Mouse (Mus musculus): ENCODE data around the gene Dnm3. TPM values are rescaled to one million over a fixed set of nuclear protein-coding genes. Genes with fewer than 3 reads are reported as not detected.

The Dnm3 gene
- polyA plus RNA-seq, 1 experiment from 2014 or later: 1.6 TPM

- 85% methylated on average over 3 of the region's 3 CpGs for WGBS
- no peak for ATAC-seq (ENCODE audit: insufficient number of reproducible peaks, insufficient read depth, low FRiP score, low read depth)
These were observed 179.3 kb downstream of the Dnm3 start for GRCm38 (mm10) chr1:162298527-162298926.

GRCm38 (mm10) chr1:162295443-162295842 lies 182.4 kb downstream of the Dnm3 start:
- Histone ChIP-seq H3K9ac (ENCODE audit: low read length) (no peak overlapping the region), H3K4me2 (ENCODE audit: low read length) (no peak overlapping the region), H3K9me3 (ENCODE audit: control insufficient read depth, low read length) (no peaks in the 10 kb centered on the region), H3K4me1 (ENCODE audit: control insufficient read depth in 2 of 2, insufficient read depth in 2 of 2, low read length in 2 of 2) (no peaks in the 10 kb centered on the region; a peak in 1 of 4 replicates), H3K4me3 (ENCODE audit: control insufficient read depth in 1 of 2, insufficient read depth in 1 of 2, low read depth in 1 of 2, low read length in 2 of 2) (no peak overlapping the region), H3K36me3 (ENCODE audit: control insufficient read depth, insufficient read depth, low read length) (no peaks in the 10 kb centered on the region), H3K27ac (replicated peaks in 1 of 2; ENCODE audit: control insufficient read depth in 1 of 2, insufficient read depth in 1 of 2, low read depth in 2 of 2, low read length in 2 of 2) (no peak overlapping the region), H3K27me3 (ENCODE audit: control insufficient read depth, insufficient read depth, low read length) (no peaks in the 10 kb centered on the region)
- no peak for ATAC-seq (ENCODE audit: insufficient number of reproducible peaks, insufficient read depth, low FRiP score, low read depth)
- WGBS: 78% methylated on average over 5 of the region's 5 CpGs

More at GRCm38 (mm10) chr1:162298527-162298926, 179.3 kb downstream of the Dnm3 start:
- Histone ChIP-seq H3K9ac (ENCODE audit: low read length) (no peak overlapping the region), H3K27ac (replicated peaks in 1 of 2; ENCODE audit: control insufficient read depth in 1 of 2, insufficient read depth in 1 of 2, low read depth in 2 of 2, low read length in 2 of 2) (no peak overlapping the region), H3K4me3 (ENCODE audit: control insufficient read depth in 1 of 2, insufficient read depth in 1 of 2, low read depth in 1 of 2, low read length in 2 of 2) (no peak overlapping the region), H3K27me3 (ENCODE audit: control insufficient read depth, insufficient read depth, low read length) (no peaks in the 10 kb centered on the region), H3K9me3 (ENCODE audit: control insufficient read depth, low read length) (no peaks in the 10 kb centered on the region), H3K4me2 (ENCODE audit: low read length) (no peak overlapping the region), H3K36me3 (ENCODE audit: control insufficient read depth, insufficient read depth, low read length) (no peaks in the 10 kb centered on the region), H3K4me1 (ENCODE audit: control insufficient read depth in 2 of 2, insufficient read depth in 2 of 2, low read length in 2 of 2) (no peaks in the 10 kb centered on the region; a peak in 1 of 4 replicates)

GRCm38 (mm10) chr1:162294572-162294910 lies 183.3 kb downstream of the Dnm3 start:
- no peak for ATAC-seq (ENCODE audit: insufficient number of reproducible peaks, insufficient read depth, low FRiP score, low read depth)
- Histone ChIP-seq H3K36me3 (ENCODE audit: control insufficient read depth, insufficient read depth, low read length) (no peaks in the 10 kb centered on the region), H3K4me1 (ENCODE audit: control insufficient read depth in 2 of 2, insufficient read depth in 2 of 2, low read length in 2 of 2) (no peaks in the 10 kb centered on the region; a peak in 1 of 4 replicates), H3K27me3 (ENCODE audit: control insufficient read depth, insufficient read depth, low read length) (no peaks in the 10 kb centered on the region), H3K9me3 (ENCODE audit: control insufficient read depth, low read length) (no peaks in the 10 kb centered on the region), H3K4me2 (ENCODE audit: low read length) (no peak overlapping the region), H3K9ac (ENCODE audit: low read length) (no peak overlapping the region), H3K27ac (replicated peaks in 1 of 2; ENCODE audit: control insufficient read depth in 1 of 2, insufficient read depth in 1 of 2, low read depth in 2 of 2, low read length in 2 of 2) (peak overlapping the region; percentile 22 to 30; a peak in 2 of 4 replicates), H3K4me3 (ENCODE audit: control insufficient read depth in 1 of 2, insufficient read depth in 1 of 2, low read depth in 1 of 2, low read length in 2 of 2) (no peak overlapping the region)
- 82% methylated on average over 4 of the region's 4 CpGs for WGBS

GRCm38 (mm10) chr1:162293732-162294571 lies 183.9 kb downstream of the Dnm3 start:
- Histone ChIP-seq H3K9ac (ENCODE audit: low read length) (no peak overlapping the region), H3K36me3 (ENCODE audit: control insufficient read depth, insufficient read depth, low read length) (no peaks in the 10 kb centered on the region), H3K4me3 (ENCODE audit: control insufficient read depth in 1 of 2, insufficient read depth in 1 of 2, low read depth in 1 of 2, low read length in 2 of 2) (no peak overlapping the region), H3K4me2 (ENCODE audit: low read length) (no peak overlapping the region), H3K9me3 (ENCODE audit: control insufficient read depth, low read length) (no peaks in the 10 kb centered on the region), H3K27me3 (ENCODE audit: control insufficient read depth, insufficient read depth, low read length) (no peaks in the 10 kb centered on the region), H3K27ac (replicated peaks in 1 of 2; ENCODE audit: control insufficient read depth in 1 of 2, insufficient read depth in 1 of 2, low read depth in 2 of 2, low read length in 2 of 2) (peak overlapping the region; percentile 22 to 30; a peak in 2 of 4 replicates), H3K4me1 (ENCODE audit: control insufficient read depth in 2 of 2, insufficient read depth in 2 of 2, low read length in 2 of 2) (no peaks in the 10 kb centered on the region; a peak in 1 of 4 replicates)
- no peak for ATAC-seq (ENCODE audit: insufficient number of reproducible peaks, insufficient read depth, low FRiP score, low read depth)
- WGBS: 57% methylated on average over 4 of the region's 4 CpGs

GRCm38 (mm10) chr1:162286910-162287309 lies 190.9 kb downstream of the Dnm3 start:
- no peak overlapping the region for H3K4me2 ChIP-seq (ENCODE audit: low read length)
- ATAC-seq (ENCODE audit: insufficient number of reproducible peaks, insufficient read depth, low FRiP score, low read depth): no peak
- H3K9me3 ChIP-seq (ENCODE audit: control insufficient read depth, low read length): no peaks in the 10 kb centered on the region
- no peak overlapping the region for H3K4me3 ChIP-seq (ENCODE audit: control insufficient read depth in 1 of 2, insufficient read depth in 1 of 2, low read depth in 1 of 2, low read length in 2 of 2)
- H3K9ac ChIP-seq (ENCODE audit: low read length): no peak overlapping the region
- no peak overlapping the region for H3K27ac ChIP-seq (replicated peaks in 1 of 2; ENCODE audit: control insufficient read depth in 1 of 2, insufficient read depth in 1 of 2, low read depth in 2 of 2, low read length in 2 of 2)
- H3K27me3 ChIP-seq (ENCODE audit: control insufficient read depth, insufficient read depth, low read length): no peaks in the 10 kb centered on the region
- 49% methylated on average over 6 of the region's 6 CpGs for WGBS
- H3K4me1 ChIP-seq (ENCODE audit: control insufficient read depth in 2 of 2, insufficient read depth in 2 of 2, low read length in 2 of 2): peaks cover 0 to 2% of the 10 kb centered on the region in 2 experiments; a peak in 2 of 4 replicates
- no peaks in the 10 kb centered on the region for H3K36me3 ChIP-seq (ENCODE audit: control insufficient read depth, insufficient read depth, low read length)

GRCm38 (mm10) chr1:162281981-162282381 lies 195.9 kb downstream of the Dnm3 start:
- H3K4me2 ChIP-seq (ENCODE audit: low read length): no peak overlapping the region
- ATAC-seq (ENCODE audit: insufficient number of reproducible peaks, insufficient read depth, low FRiP score, low read depth): no peak
- no peak overlapping the region for H3K27ac ChIP-seq (replicated peaks in 1 of 2; ENCODE audit: control insufficient read depth in 1 of 2, insufficient read depth in 1 of 2, low read depth in 2 of 2, low read length in 2 of 2)
- H3K9me3 ChIP-seq (ENCODE audit: control insufficient read depth, low read length): no peaks in the 10 kb centered on the region
- no peaks in the 10 kb centered on the region for H3K27me3 ChIP-seq (ENCODE audit: control insufficient read depth, insufficient read depth, low read length)
- no peak overlapping the region for H3K4me3 ChIP-seq (ENCODE audit: control insufficient read depth in 1 of 2, insufficient read depth in 1 of 2, low read depth in 1 of 2, low read length in 2 of 2)
- no peak overlapping the region for H3K9ac ChIP-seq (ENCODE audit: low read length)
- peaks cover 0 to 5% of the 10 kb centered on the region in 2 experiments; a peak in 2 of 4 replicates for H3K4me1 ChIP-seq (ENCODE audit: control insufficient read depth in 2 of 2, insufficient read depth in 2 of 2, low read length in 2 of 2)
- WGBS: 46% methylated on average over 7 of the region's 7 CpGs
- no peaks in the 10 kb centered on the region for H3K36me3 ChIP-seq (ENCODE audit: control insufficient read depth, insufficient read depth, low read length)

GRCm38 (mm10) chr1:162280052-162280451 lies 197.8 kb downstream of the Dnm3 start:
- Histone ChIP-seq H3K4me1 (ENCODE audit: control insufficient read depth in 2 of 2, insufficient read depth in 2 of 2, low read length in 2 of 2) (peaks cover 0 to 5% of the 10 kb centered on the region in 2 experiments; a peak in 2 of 4 replicates), H3K36me3 (ENCODE audit: control insufficient read depth, insufficient read depth, low read length) (no peaks in the 10 kb centered on the region), H3K4me2 (ENCODE audit: low read length) (no peak overlapping the region), H3K27ac (replicated peaks in 1 of 2; ENCODE audit: control insufficient read depth in 1 of 2, insufficient read depth in 1 of 2, low read depth in 2 of 2, low read length in 2 of 2) (no peak overlapping the region), H3K27me3 (ENCODE audit: control insufficient read depth, insufficient read depth, low read length) (no peaks in the 10 kb centered on the region), H3K4me3 (ENCODE audit: control insufficient read depth in 1 of 2, insufficient read depth in 1 of 2, low read depth in 1 of 2, low read length in 2 of 2) (no peak overlapping the region), H3K9ac (ENCODE audit: low read length) (no peak overlapping the region), H3K9me3 (ENCODE audit: control insufficient read depth, low read length) (no peaks in the 10 kb centered on the region)
- no peak for ATAC-seq (ENCODE audit: insufficient number of reproducible peaks, insufficient read depth, low FRiP score, low read depth)
- 95% methylated on average over 4 of the region's 4 CpGs for WGBS
